Mouse (Mus musculus) left cerebral cortex, postnatal 14 days (tissue): Measurements from ENCODE around the gene Pef1. TPM values are rescaled to one million over a fixed set of nuclear protein-coding genes. Genes with fewer than 3 reads are reported as not detected.

Experiments used
- DNase-seq, 2 experiments: peaks; one replicate each; pipeline ENCODE4 v3.0.0; 2021 to 2022; ENCODE audit warnings: low spot score in 2 of 2, mixed read lengths in 1 of 2
- intact Hi-C: fragments of 180-260 bp; cut with DNase I; formaldehyde crosslinking; loops from one replicate; pipeline ENCODE4 v1.15.1; 2025
- long read RNA-seq, 2 experiments: library from polyadenylated mRNA; stranded (forward); transcript quantifications; one replicate each; pipeline ENCODE4 v2.0.0; 2021
- total RNA-seq, 2 experiments: library from RNA; stranded (reverse); gene quantifications; 2 replicates each; pipeline ENCODE4 v1.2.3; 2021

Gene Pef1
- 10 to 100 TPM; 47.6 to 49.2 TPM for total RNA-seq
- long read RNA-seq, experiment 1, transcript Pef1-201 (5 exons, 1,551 nt), result major isoform, 60 of 69 reads
- long read RNA-seq, experiment 1, partial matches to known transcripts, result 5 of 69 reads
- long read RNA-seq, experiment 1, other reads (novel, unspliced or antisense), result 4 of 69 reads
- long read RNA-seq, experiment 2, transcript Pef1-201 (5 exons, 1,551 nt), result major isoform, 35 of 39 reads
- long read RNA-seq, experiment 2, partial matches to known transcripts, result 3 of 39 reads
- long read RNA-seq, experiment 2, other reads (novel, unspliced or antisense), result 1 of 39 reads

- intact Hi-C loops, result no loop called here
- DNase-seq, result no peak
These were observed at the start of gene Pef1 for GRCm38 (mm10) chr4:130102111-130102651. Pef1 (plus strand) TSS chr4:130102558.

- DNase-seq, result no peak
- intact Hi-C loops, result no loop called here
These were observed 49.2 kb upstream of the Pef1 start for GRCm38 (mm10) chr4:130053111-130053510.

DNA sequence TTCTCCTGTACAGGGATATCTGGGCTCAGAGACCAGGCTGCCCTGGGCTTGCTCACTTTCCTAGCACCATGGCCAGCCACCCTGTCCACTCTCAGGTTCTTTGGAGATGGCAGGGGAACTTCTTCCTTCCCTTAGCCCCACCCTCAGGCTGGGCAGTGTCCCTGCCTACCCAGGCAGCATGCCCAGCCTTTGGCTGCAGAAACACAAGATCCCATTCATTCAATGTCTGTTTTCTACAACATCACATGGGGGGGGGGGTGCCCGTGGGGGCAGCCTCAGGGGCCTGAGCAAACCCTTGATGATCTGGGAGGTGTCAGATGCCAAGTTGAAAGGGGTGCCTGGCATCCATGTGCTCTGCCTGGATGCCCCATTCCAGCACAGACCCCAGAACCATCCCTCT, 47.6 kb upstream of the Pef1 start:
- intact Hi-C loops, result no loop called here
- no peak for DNase-seq

GRCm38 (mm10) chr4:130055160-130056010, 47.0 kb upstream of the Pef1 start:
- no peak for DNase-seq
- intact Hi-C loops, result no loop called here

GRCm38 (mm10) chr4:130056011-130056322, 46.4 kb upstream of the Pef1 start:
- no peak for DNase-seq
- intact Hi-C loops, result no loop called here

DNA sequence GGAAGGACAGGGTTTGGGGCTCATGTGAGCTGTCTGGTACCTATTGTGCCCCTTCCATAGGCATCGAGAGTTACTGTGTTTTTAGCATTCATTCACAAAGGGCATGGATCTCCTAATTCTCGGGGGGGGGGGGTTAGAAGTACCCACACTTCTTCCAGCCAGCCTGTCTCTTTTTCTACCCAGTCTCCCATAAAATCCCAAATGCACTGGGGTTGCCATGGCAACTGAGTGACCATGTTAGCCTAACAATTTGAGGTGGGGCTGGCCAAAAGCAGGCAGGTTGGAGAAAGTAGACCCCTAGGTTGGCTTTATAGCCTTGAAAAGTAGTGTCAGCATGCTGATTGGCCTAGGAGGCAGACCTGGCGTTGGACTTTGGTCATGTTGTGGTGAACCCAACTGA, 45.9 kb upstream of the Pef1 start:
- intact Hi-C loops, result no loop called here
- DNase-seq, result no peak

- DNase-seq, result peak in 1 of 2 experiments; percentile 68
- intact Hi-C loops, result no loop called here
These were observed 41.4 kb upstream of the Pef1 start for GRCm38 (mm10) chr4:130060937-130061336.

GRCm38 (mm10) chr4:130063191-130063590, 39.2 kb upstream of the Pef1 start:
- no peak for DNase-seq
- intact Hi-C loops, result no loop called here

DNA sequence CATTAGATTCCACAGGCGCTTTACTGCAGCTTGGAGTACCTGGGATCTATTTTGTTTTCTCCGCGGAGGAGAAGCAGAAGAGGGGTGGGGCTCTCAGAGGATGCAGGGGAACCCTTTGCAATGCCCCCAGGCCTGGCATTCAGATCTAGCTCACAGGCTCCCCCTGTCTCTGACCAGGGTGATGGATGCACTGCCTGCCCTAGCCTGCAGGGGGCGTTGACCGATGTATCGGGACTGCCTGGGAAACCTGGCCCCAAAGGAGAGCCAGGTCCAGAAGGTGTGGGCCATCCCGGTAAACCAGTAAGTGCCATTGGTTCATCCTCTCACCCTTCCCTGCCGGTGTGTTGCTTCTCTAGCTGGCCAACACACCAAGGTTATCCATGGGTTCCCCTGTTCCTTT, 35.5 kb upstream of the Pef1 start:
- no peak for DNase-seq
- intact Hi-C loops, result no loop called here

GRCm38 (mm10) chr4:130070523-130070922, 31.8 kb upstream of the Pef1 start:
- intact Hi-C loops, result no loop called here

GRCm38 (mm10) chr4:130071758-130072157, 30.6 kb upstream of the Pef1 start:
- DNase-seq, result no peak
- intact Hi-C loops, result no loop called here

More at GRCm38 (mm10) chr4:130070523-130070922, 31.8 kb upstream of the Pef1 start:
- DNase-seq, result no peak

DNA sequence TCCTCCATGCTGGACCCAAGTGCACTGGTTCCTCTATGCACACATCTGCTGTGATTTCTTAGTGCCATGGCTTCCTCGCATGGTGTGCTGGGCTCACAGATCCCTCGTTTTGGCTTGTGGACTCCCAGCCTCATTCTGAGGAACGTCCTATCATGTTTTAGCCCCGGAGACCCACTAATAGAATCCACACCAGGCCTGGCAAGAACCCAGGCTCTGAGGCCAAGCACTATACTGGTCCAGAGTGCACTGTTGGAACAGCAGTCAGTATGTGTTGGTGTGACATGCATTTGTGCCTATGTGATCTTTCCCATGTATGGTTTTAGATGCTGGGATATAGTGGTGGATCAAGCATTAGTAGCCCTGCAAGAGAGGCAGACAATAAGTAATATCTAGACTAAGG, 29.0 kb upstream of the Pef1 start:
- intact Hi-C loops, result no loop called here
- no peak for DNase-seq

GRCm38 (mm10) chr4:130074761-130075515, 27.4 kb upstream of the Pef1 start:
- intact Hi-C loops, result no loop called here
- DNase-seq, result no peak

GRCm38 (mm10) chr4:130076856-130077255, 25.5 kb upstream of the Pef1 start:
- intact Hi-C loops, result no loop called here
- no peak for DNase-seq

- DNase-seq, result no peak
These were observed 23.4 kb upstream of the Pef1 start for GRCm38 (mm10) chr4:130078816-130079485.

DNA sequence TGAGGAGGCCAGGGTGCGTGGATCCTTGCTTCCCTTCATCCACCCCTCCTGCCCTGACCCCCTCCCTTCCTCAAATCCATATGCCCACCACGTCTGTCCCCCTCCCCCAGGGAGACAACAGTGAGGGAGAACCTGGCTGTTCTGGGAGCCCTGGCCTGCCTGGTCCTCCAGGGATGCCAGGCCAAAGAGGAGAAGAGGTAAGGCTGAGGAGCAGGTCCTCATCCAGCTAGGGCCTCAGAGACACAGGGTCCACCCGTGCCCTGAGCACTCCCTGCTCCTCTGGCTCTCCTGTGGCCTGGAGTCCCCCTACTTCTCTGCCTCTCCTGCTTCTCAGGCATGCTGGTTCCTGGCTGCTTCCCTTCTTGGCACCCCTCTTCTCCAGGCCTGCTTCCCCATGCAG, 22.8 kb upstream of the Pef1 start:
- intact Hi-C loops, result no loop called here
- DNase-seq, result no peak

More at GRCm38 (mm10) chr4:130078816-130079485, 23.4 kb upstream of the Pef1 start:
- intact Hi-C loops, result no loop called here

- peak; percentile 70 to 85 for DNase-seq
- intact Hi-C loops, result no loop called here
These were observed 20.8 kb upstream of the Pef1 start for GRCm38 (mm10) chr4:130081345-130082190.

- no peak for DNase-seq
- intact Hi-C loops, result no loop called here
These were observed 20.1 kb upstream of the Pef1 start for GRCm38 (mm10) chr4:130082211-130082610.
